Comparison of ENCODE assay signal across 8 mouse cellular contexts in the genomic region with DNA sequence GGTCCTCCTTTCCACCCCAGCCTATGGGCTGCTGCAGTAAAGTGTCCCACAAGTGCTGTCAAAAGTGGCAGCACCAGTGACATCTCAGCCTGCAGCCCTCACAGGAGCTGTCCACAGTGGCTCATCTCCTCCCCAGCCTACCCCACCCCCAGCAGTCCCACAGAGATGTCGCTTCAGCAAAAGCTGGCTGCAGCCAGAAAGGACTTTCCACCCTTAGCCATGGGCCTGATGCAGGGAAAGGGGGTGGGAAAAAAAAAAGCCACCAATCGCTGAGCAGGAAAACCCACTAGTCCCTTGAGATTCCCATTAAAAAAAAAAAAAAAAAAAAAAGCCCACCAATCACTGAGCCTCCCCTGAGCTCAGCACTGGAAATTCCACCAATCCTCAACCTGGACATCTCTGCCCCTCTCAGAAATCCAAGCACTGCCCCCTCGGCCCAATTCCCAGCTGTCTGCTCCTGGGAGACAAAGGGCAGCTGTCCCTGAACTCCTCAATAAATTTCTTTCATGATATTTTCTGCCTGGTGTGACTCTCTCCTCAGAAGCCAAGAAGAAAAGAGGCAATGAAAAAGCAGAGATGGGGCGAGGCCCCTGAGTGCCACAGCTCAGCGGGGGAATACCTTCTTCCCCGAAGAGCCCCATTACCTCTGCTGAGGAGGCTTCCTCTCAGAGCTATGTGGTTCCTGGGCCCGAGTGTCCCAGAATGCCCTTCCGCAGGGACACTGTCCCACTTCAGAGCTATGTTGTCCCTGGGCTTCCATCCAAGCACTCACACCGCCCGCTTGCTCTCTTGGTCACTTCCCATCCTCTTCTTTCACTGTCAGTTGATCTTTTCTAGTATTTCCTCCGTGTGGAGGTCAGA. TPM values are rescaled to one million over a fixed set of nuclear protein-coding genes. Genes with fewer than 3 reads are reported as not detected.
DNase-seq lines count a peak whose midpoint lies in the region; ATAC-seq and TF ChIP-seq lines count a peak whose summit lies in the region.

No protein-coding gene starts in this region.

- no peak overlapping the region for H3K4me3 ChIP-seq in hindbrain, postnatal 0 days (ENCODE audit: low read length)
- H3K4me3 ChIP-seq in limb, embryonic 14.5 days (replicated peaks; ENCODE audit: low read length): no peak overlapping the region
- no peak overlapping the region for H3K4me3 ChIP-seq in neural tube, embryonic 12.5 days

- no peak overlapping the region for H3K4me2 ChIP-seq in hindbrain, postnatal 0 days (ENCODE audit: low read depth, low read length)
- no peak overlapping the region for H3K4me2 ChIP-seq in limb, embryonic 14.5 days (replicated peaks; ENCODE audit: low read depth, low read length, severe bottlenecking)
- peak overlapping the region; percentile 92; the same call in 1 of the 2 replicates for H3K4me2 ChIP-seq in neural tube, embryonic 12.5 days (replicated peaks)

- TF ChIP-seq POLR2A in limb, embryonic 14.5 days (IDR thresholded peaks at IDR 0.05; ENCODE audit: borderline replicate concordance, extremely low read depth, insufficient read depth, insufficient read length): no peak

- no peak overlapping the region for H3K9ac ChIP-seq in hindbrain, postnatal 0 days (replicated peaks; ENCODE audit: low read length)
- H3K9ac ChIP-seq in limb, embryonic 14.5 days (ENCODE audit: low read depth, low read length, severe bottlenecking): 0 out of 2 replicates have a peak overlapping the region, but pooled peaks have one; percentile 16
- 0 out of 2 replicates have a peak overlapping the region, but pooled peaks have one; percentile 18 for H3K9ac ChIP-seq in neural tube, embryonic 12.5 days

- peaks cover 37% of the 10 kb centered on the region for H3K36me3 ChIP-seq in hindbrain, postnatal 0 days (ENCODE audit: insufficient read depth, low read length)
- H3K36me3 ChIP-seq in limb, embryonic 14.5 days (ENCODE audit: control insufficient read depth, insufficient read depth, low read length): peaks cover 50% of the 10 kb centered on the region
- H3K36me3 ChIP-seq in neural tube, embryonic 12.5 days: peaks cover 56% of the 10 kb centered on the region

- ATAC-seq in hindbrain, postnatal 0 days: peak; percentile 59
- ATAC-seq in limb, embryonic 14.5 days (ENCODE audit: low FRiP score, low read depth): peak; percentile 51
- peak; percentile 61; the same call in 1 of the 2 replicates for ATAC-seq in neural tube, embryonic 12.5 days (ENCODE audit: low FRiP score, low read depth)
- no peak for ATAC-seq in activated CD4-positive, CD25-positive, alpha-beta regulatory T cell, adult 4 months

- no peaks in the 10 kb centered on the region for H3K9me3 ChIP-seq in hindbrain, postnatal 0 days (ENCODE audit: low read length)
- H3K9me3 ChIP-seq in limb, embryonic 14.5 days (ENCODE audit: control insufficient read depth, low read length): no peaks in the 10 kb centered on the region
- no peaks in the 10 kb centered on the region for H3K9me3 ChIP-seq in neural tube, embryonic 12.5 days

- peaks cover 7% of the 10 kb centered on the region for H3K4me1 ChIP-seq in hindbrain, postnatal 0 days (ENCODE audit: insufficient read depth, low read length)
- H3K4me1 ChIP-seq in limb, embryonic 14.5 days (ENCODE audit: control insufficient read depth, insufficient read depth, low read length): no peaks in the 10 kb centered on the region; the same call in 1 of the 2 replicates
- peaks cover 30% of the 10 kb centered on the region for H3K4me1 ChIP-seq in neural tube, embryonic 12.5 days

- no peak for TF ChIP-seq CTCF in hindbrain, postnatal 0 days (IDR thresholded peaks at IDR 0.05; ENCODE audit: low read depth)

- H3K27me3 ChIP-seq in hindbrain, postnatal 0 days (ENCODE audit: insufficient read depth, low read length): no peaks in the 10 kb centered on the region
- no peaks in the 10 kb centered on the region for H3K27me3 ChIP-seq in limb, embryonic 14.5 days (ENCODE audit: control insufficient read depth, insufficient read depth, low read length)
- H3K27me3 ChIP-seq in neural tube, embryonic 12.5 days (replicated peaks): no peaks in the 10 kb centered on the region

- WGBS in hindbrain, postnatal 0 days: 22% methylated on average over 11 of the region's 11 CpGs
- 47% methylated on average over 11 of the region's 11 CpGs for WGBS in limb, embryonic 14.5 days
- 30% methylated on average over 11 of the region's 11 CpGs for WGBS in neural tube, embryonic 12.5 days

- peak; percentile 55 to 63 for DNase-seq in cerebellum, postnatal 14 days
- no peak for DNase-seq in cerebellum, adult 9-10 months
- DNase-seq in adrenal gland, postnatal 14 days: peak; percentile 87
- peak; percentile 75 for DNase-seq in gastrocnemius, postnatal 14 days
- DNase-seq in hindbrain, postnatal 0 days (ENCODE audit: low spot score): peak; percentile 70
- DNase-seq in limb, embryonic 14.5 days (ENCODE audit: low spot score): peak; percentile 64

- intact Hi-C loops in gastrocnemius, postnatal 14 days (cut with DNase I; ENCODE audit: low total_unique reads): no loop called here

- peak overlapping the region; percentile 72; the same call in 1 of the 2 replicates for H3K27ac ChIP-seq in hindbrain, postnatal 0 days
- H3K27ac ChIP-seq in limb, embryonic 14.5 days (replicated peaks; ENCODE audit: low read depth, low read length): peak overlapping the region; percentile 71
- peak overlapping the region; percentile 33; the same call in 1 of the 2 replicates for H3K27ac ChIP-seq in neural tube, embryonic 12.5 days

RNA-seq across cellular contexts. Expression of a gene that starts 1.8 kb away (rescaled TPM):
- 61.6 and 63.5 TPM in 2 replicates for total RNA-seq in adrenal gland, postnatal 14 days (2021)
- 10 to 100 TPM; 23.4 to 26.4 TPM for total RNA-seq in gastrocnemius, postnatal 14 days (2021)
- total RNA-seq in hindbrain, postnatal 0 days (2014; rRNA removed): 58.1 and 59.0 TPM in 2 replicates
- polyA plus RNA-seq in hindbrain, postnatal 0 days (2015; fragmentation: Nextera tagmentation; extraction: Ambion mirVana): 86.6 and 86.9 TPM in 2 replicates
- 83.2 and 93.7 TPM in 2 replicates for polyA plus RNA-seq in limb, embryonic 14.5 days (2012; rRNA removed)
- 99.7 and 101 TPM in 2 replicates for polyA plus RNA-seq in limb, embryonic 14.5 days (2014; fragmentation: Nextera tagmentation; extraction: Ambion mirVana)
- 65.5 and 65.9 TPM in 2 replicates for polyA plus RNA-seq in neural tube, embryonic 12.5 days (2016; fragmentation: Nextera tagmentation; extraction: Ambion mirVana)
- 10 to 100 TPM; 57.3 to 59.9 TPM for polyA plus RNA-seq in activated CD4-positive, CD25-positive, alpha-beta regulatory T cell, adult 4 months (2017; shearing (Covaris generic))

RNA-seq across cellular contexts. Expression of a gene that starts 23.2 kb away (rescaled TPM):
- total RNA-seq in adrenal gland, postnatal 14 days (2021): 8.2 and 8.6 TPM in 2 replicates
- 1 to 10 TPM; 3.5 TPM for total RNA-seq in gastrocnemius, postnatal 14 days (2021)
- 14.4 and 17.8 TPM in 2 replicates for total RNA-seq in hindbrain, postnatal 0 days (2014; rRNA removed)
- polyA plus RNA-seq in hindbrain, postnatal 0 days (2015; fragmentation: Nextera tagmentation; extraction: Ambion mirVana): 6.9 and 7.1 TPM in 2 replicates
- polyA plus RNA-seq in limb, embryonic 14.5 days (2012; rRNA removed): 9.3 and 10.3 TPM in 2 replicates
- polyA plus RNA-seq in limb, embryonic 14.5 days (2014; fragmentation: Nextera tagmentation; extraction: Ambion mirVana): 11.6 and 11.7 TPM in 2 replicates
- polyA plus RNA-seq in neural tube, embryonic 12.5 days (2016; fragmentation: Nextera tagmentation; extraction: Ambion mirVana): 8.9 and 9.8 TPM in 2 replicates
- polyA plus RNA-seq in activated CD4-positive, CD25-positive, alpha-beta regulatory T cell, adult 4 months (2017; shearing (Covaris generic)): 10 to 100 TPM; 34.9 to 38.7 TPM

RNA-seq across cellular contexts. Expression of a gene that starts 33.2 kb away (rescaled TPM):
- 31.5 and 33.4 TPM in 2 replicates for total RNA-seq in adrenal gland, postnatal 14 days (2021)
- total RNA-seq in gastrocnemius, postnatal 14 days (2021): 10 to 100 TPM; 20.8 to 22.0 TPM
- total RNA-seq in hindbrain, postnatal 0 days (2014; rRNA removed): 30.3 and 31.3 TPM in 2 replicates
- polyA plus RNA-seq in hindbrain, postnatal 0 days (2015; fragmentation: Nextera tagmentation; extraction: Ambion mirVana): 18.9 and 19.0 TPM in 2 replicates
- polyA plus RNA-seq in limb, embryonic 14.5 days (2012; rRNA removed): 54.3 and 69.6 TPM in 2 replicates
- polyA plus RNA-seq in limb, embryonic 14.5 days (2014; fragmentation: Nextera tagmentation; extraction: Ambion mirVana): 33.9 and 37.7 TPM in 2 replicates
- 35.0 and 35.1 TPM in 2 replicates for polyA plus RNA-seq in neural tube, embryonic 12.5 days (2016; fragmentation: Nextera tagmentation; extraction: Ambion mirVana)
- 10 to 100 TPM; 11.5 to 16.9 TPM for polyA plus RNA-seq in activated CD4-positive, CD25-positive, alpha-beta regulatory T cell, adult 4 months (2017; shearing (Covaris generic))

RNA-seq across cellular contexts. Expression of a gene that starts 45.4 kb away (rescaled TPM):
- total RNA-seq in adrenal gland, postnatal 14 days (2021): 11.9 and 15.2 TPM in 2 replicates
- 10 to 100 TPM in 1 of 2 experiments, 1 to 10 TPM in 1; 9.8 to 12.1 TPM for total RNA-seq in gastrocnemius, postnatal 14 days (2021)
- 91.6 and 97.5 TPM in 2 replicates for total RNA-seq in hindbrain, postnatal 0 days (2014; rRNA removed)
- polyA plus RNA-seq in hindbrain, postnatal 0 days (2015; fragmentation: Nextera tagmentation; extraction: Ambion mirVana): 12.9 and 13.2 TPM in 2 replicates
- 10.5 and 13.4 TPM in 2 replicates for polyA plus RNA-seq in limb, embryonic 14.5 days (2012; rRNA removed)
- 3.1 and 3.8 TPM in 2 replicates for polyA plus RNA-seq in limb, embryonic 14.5 days (2014; fragmentation: Nextera tagmentation; extraction: Ambion mirVana)
- polyA plus RNA-seq in neural tube, embryonic 12.5 days (2016; fragmentation: Nextera tagmentation; extraction: Ambion mirVana): 12.5 and 13.0 TPM in 2 replicates
- not detected for polyA plus RNA-seq in activated CD4-positive, CD25-positive, alpha-beta regulatory T cell, adult 4 months (2017; shearing (Covaris generic))
